Mouse (Mus musculus) Patski (cell line): ENCODE measurements around the gene Serpina3n. TPM values are rescaled to one million over a fixed set of nuclear protein-coding genes. Genes with fewer than 3 reads are reported as not detected.

Experiments
- ATAC-seq: fragments of 100-300 bp; one replicate; pipeline ENCODE4 v1.8.0; 2021
- CTCF ChIA-PET: fragments of 350-600 bp; sonication (Branson Sonifier 250); formaldehyde crosslinking; loops from one replicate; lab custom pipeline; 2022; ENCODE audit warnings: inconsistent platforms; lab: Charles Lee
- POLR2A ChIA-PET: fragments of 350-600 bp; sonication (Branson Sonifier 250); formaldehyde crosslinking; loops from one replicate; lab custom pipeline; 2022; ENCODE audit warnings: antibody characterized with exemption, inconsistent platforms; lab: Charles Lee
- DNase-seq: peaks from one replicate; pipeline ENCODE4 v3.0.0-alpha.2; 2011; ENCODE audit warnings: low read depth, low spot score
- H3K27me3 ChIP-seq: fragments of 371-371 bp; one replicate; pipeline ENCODE4 v1.5.1; 2021
- CTCF ChIP-seq: fragments of 100-300 bp; IDR thresholded peaks from one replicate; pipeline ENCODE4 v1.5.1; 2021
- in situ Hi-C: fragments of 300-500 bp; cut with MboI; formaldehyde crosslinking; loops from 3 replicates; pipeline ENCODE4 v1.11.1; 2018; ENCODE audit warnings: low pct_unique_long_range_greater_than_20kb, mixed read lengths
- polyA plus RNA-seq: library from polyadenylated mRNA; unstranded; gene quantifications from one replicate; pipeline ENCODE4 v1.2.3, GENCODE M21; 2021

Serpina3n gene
- polyA plus RNA-seq, 1 experiment from 2014 or later, result 8.9 TPM

DNA sequence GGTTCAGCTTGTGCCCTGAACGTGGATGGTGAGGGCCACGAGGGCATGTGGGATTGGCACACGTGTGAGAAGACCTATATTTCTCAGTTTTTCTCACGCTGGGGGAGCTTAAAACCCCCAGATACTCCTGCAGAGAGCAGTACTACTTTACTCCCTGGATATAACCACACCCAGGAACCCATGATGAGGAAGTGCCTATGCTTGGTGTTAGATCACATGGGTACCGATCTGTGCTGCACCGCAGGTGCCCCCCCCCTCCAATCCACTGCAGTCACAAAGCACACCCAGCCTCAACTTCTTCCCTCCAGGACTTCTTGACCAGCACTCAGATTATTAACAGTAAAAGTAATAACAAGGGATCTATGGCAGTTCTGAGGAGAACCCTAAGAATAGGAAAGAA, 6.0 kb downstream of the Serpina3n start:
- ChIA-PET CTCF (no interaction called here), POLR2A (no interaction called here)
- DNase-seq, result no peak
- H3K27me3 ChIP-seq, result no peaks in the 10 kb centered on the region
- in situ Hi-C loops, result loop anchor here (5.0 to 10.0 kb wide), 3 partner anchors 55 to 728 kb away; no protein-coding TSS in a partner anchor
- TF ChIP-seq CTCF, result no peak
- no peak for ATAC-seq

GRCm38 (mm10) chr12:104414576-104414975, 8.0 kb downstream of the Serpina3n start:
- DNase-seq (no peak), ATAC-seq (no peak)
- no peak for TF ChIP-seq CTCF
- ChIA-PET CTCF (no interaction called here), POLR2A (no interaction called here)
- H3K27me3 ChIP-seq, result no peaks in the 10 kb centered on the region
- in situ Hi-C loops, result loop anchor here (5.0 to 10.0 kb wide), 3 partner anchors 57 to 730 kb away; no protein-coding TSS in a partner anchor

DNA sequence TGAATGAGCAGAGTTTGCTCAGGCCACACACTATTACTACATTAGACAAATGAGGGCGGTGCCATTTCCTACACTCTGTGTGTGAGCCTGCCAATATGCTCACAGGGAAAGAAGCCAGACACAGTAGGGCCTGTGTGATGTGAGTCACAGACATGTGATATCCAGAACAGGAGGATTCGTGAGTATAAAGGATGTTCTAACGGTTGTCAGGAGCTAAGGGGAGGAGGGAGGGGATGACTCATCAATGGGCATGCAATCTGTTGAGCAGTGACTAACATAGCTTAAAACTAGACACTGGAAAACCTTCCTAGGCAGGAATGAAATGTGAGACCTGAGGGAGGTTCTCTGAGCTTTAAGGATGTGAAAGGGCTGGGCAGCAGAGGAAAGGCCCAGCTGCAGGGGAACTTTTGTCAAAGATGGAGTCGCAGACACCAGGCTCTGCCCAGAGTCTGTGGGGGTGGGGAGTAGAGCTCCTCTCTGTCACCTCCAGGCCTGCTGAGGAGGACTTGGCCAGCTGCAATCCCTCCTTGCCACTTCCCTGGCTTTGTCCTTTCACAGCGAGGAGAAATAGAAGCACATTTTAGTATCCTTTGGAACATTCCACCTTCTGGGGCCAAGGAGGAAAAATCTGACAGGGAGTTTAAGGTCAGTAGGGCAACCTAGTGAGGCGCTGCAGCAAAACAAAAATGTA, 9.2 kb downstream of the Serpina3n start:
- ChIA-PET POLR2A (no interaction called here), CTCF (no interaction called here)
- no peak for TF ChIP-seq CTCF
- in situ Hi-C loops, result loop anchor here (5.0 to 10.0 kb wide), 3 partner anchors 171 to 731 kb away; no protein-coding TSS in a partner anchor
- DNase-seq, result peak; percentile 77
- H3K27me3 ChIP-seq, result no peaks in the 10 kb centered on the region
- peak; percentile 91 for ATAC-seq

GRCm38 (mm10) chr12:104418340-104419135, 12.0 kb downstream of the Serpina3n start:
- CTCF ChIA-PET, result interaction anchor here (0.9 to 2.9 kb wide), 6 partner anchors 11 to 436 kb away, joined by 3 to 8 read pairs (median 4); partner anchors contain the start of gene Serpina11
- ATAC-seq (no peak), DNase-seq (no peak)
- peak; percentile 77 for TF ChIP-seq CTCF
- POLR2A ChIA-PET, result no interaction called here
- H3K27me3 ChIP-seq, result no peaks in the 10 kb centered on the region
- in situ Hi-C loops, result loop anchor here (5.0 to 10.0 kb wide), 3 partner anchors 174 to 734 kb away; no protein-coding TSS in a partner anchor

DNA sequence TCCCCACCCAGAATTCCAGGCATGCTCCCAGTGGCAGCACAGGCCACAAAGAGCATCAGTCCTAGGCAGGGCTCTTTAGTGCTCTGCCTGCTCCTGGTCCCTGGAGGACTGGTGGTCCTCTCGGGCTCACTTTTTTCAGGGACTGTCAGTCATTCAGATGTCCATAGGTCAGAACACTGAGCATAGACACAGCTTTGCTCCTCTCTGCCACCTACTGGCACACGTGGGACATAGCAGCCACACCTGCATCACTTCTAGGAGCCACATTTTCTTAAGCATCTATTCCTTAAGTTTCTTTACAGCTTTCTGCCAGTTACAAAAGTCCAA, 12.6 kb downstream of the Serpina3n start:
- CTCF ChIA-PET, result interaction anchor here (1.0 to 2.9 kb wide), 6 partner anchors 11 to 437 kb away, joined by 3 to 8 read pairs (median 4); partner anchors contain the start of gene Serpina11
- no peak for DNase-seq
- POLR2A ChIA-PET, result no interaction called here

DNA sequence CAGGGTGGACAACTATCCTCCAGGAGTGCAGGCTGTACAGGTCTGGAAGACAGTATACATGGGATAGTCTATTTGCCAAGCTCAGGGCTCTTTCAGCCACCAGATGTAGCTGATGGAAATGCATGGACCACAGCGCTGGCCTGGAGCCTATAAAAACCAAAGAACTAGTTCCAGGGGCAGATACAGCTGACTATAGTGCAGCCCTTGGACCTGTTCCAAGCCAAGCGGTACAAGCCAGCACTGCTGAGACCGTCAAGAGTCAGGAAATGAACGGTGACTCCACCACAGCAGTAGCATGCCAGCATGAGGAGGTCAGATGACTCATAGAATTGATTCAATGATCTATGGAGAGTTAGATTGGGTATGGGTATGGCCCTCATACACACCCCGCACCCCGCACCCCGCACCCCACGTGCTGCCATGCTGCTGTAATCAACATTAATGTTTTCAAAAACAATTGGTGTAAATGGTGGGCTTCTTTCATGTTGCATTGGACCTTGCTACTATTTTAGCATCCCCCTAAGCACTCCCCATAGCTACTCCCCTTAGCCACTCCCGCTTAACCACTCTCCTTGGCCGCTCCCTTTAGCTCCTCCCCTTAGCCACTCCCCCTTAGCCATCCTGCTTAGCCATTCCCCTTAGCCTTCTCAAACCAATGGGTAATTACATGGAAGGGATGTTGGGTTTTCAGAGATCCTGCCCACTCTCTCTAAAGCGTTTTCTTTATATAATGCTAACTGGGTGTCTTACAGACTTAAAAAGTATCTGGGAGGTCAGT, 16.3 kb downstream of the Serpina3n start:
- CTCF ChIA-PET, result interaction anchor here (1.8 kb wide), 1 partner anchor 276 kb away, joined by 4 read pairs; no protein-coding TSS in a partner anchor
- POLR2A ChIA-PET, result no interaction called here
- TF ChIP-seq CTCF, result no peak
- in situ Hi-C loops, result loop anchor here (5.0 kb wide), 1 partner anchor 426 kb away; no protein-coding TSS in a partner anchor
- ATAC-seq (peak; percentile 92), DNase-seq (peak; percentile 75)
- no peaks in the 10 kb centered on the region for H3K27me3 ChIP-seq

More for the DNA sequence above, 12.6 kb downstream of the Serpina3n start:
- TF ChIP-seq CTCF, result peak; percentile 70
- no peaks in the 10 kb centered on the region for H3K27me3 ChIP-seq
- no peak for ATAC-seq
- in situ Hi-C loops, result loop anchor here (5.0 to 10.0 kb wide), 3 partner anchors 174 to 734 kb away; no protein-coding TSS in a partner anchor

DNA sequence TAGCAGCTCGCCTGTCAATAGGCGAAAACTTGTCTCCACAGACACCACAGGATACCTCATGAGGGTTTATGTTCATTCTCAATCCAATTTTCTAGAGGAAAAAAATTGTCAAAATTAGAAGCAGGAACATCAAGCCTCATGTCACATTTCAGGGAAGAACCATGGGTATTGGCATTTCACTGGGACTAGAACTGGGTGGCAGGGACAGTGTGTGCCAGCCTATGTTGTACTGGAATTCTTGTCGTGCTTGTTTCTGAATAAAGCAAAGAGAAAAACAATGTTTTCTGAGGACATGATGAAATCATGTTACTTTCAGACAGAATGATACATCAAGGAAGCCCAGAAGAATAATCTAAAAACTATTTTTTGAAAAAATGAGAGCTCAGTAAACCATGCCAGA, 19.1 kb downstream of the Serpina3n start:
- ChIA-PET POLR2A (no interaction called here), CTCF (interaction anchor here (0.7 to 0.8 kb wide), 2 partner anchors 74 to 341 kb away, joined by 3 read pairs; no protein-coding TSS in a partner anchor)
- no peak for TF ChIP-seq CTCF
- in situ Hi-C loops, result loop anchor here (25.0 kb wide), 1 partner anchor 612 kb away; the partner anchor contains the start of gene Glrx5
- DNase-seq (no peak), ATAC-seq (no peak)
- H3K27me3 ChIP-seq, result no peaks in the 10 kb centered on the region

DNA sequence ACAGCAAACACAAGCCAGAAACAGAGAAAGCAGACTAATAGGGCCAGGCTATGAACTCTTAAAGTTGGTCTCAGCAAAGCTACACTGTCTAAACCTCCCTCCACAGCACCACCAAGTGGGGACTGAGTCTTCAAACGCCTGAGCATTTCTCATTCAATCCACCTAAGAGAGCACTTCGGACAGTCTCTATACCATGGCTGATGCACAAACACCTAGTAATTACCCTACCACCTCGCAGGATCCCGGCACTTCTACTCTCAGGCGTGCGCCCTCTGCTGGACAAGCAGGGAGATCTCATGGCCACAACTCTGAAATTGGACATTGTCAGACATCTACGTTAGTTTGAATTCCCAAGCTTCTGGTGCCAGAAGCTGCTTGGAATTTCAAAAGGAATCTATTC, 20.4 kb downstream of the Serpina3n start:
- TF ChIP-seq CTCF, result peak; percentile 86
- in situ Hi-C loops, result loop anchor here (25.0 kb wide), 1 partner anchor 610 kb away; the partner anchor contains the start of gene Glrx5
- no peaks in the 10 kb centered on the region for H3K27me3 ChIP-seq
- ATAC-seq (no peak), DNase-seq (no peak)
- CTCF ChIA-PET, result interaction anchor here (0.7 to 1.6 kb wide), 4 partner anchors 10 to 441 kb away, joined by 3 to 5 read pairs (median 4); no protein-coding TSS in a partner anchor
- POLR2A ChIA-PET, result no interaction called here

DNA sequence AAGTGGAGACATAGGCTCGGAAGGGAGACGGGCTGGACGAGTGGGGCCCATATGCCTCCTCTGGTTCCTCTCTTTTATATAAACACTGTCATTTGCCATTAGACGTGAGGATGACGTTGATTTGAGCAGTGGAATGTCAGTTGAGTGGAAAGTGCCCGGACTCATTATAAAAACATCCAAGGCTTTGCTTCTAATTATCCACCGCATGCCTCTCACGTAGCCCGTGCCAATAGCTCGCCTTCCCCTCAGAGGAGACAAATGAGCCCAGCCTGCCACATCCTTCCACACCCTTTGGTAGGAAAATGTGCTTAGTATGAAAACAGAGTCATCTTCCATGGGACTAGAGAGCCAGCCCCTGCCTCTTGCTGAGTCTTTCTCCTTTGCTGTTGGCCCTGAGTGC, 24.8 kb downstream of the Serpina3n start:
- POLR2A ChIA-PET, result no interaction called here
- in situ Hi-C loops, result loop anchor here (25.0 kb wide), 1 partner anchor 606 kb away; the partner anchor contains the start of gene Glrx5
- ATAC-seq, result no peak
- CTCF ChIA-PET, result interaction anchor here (2.2 kb wide), 1 partner anchor 9 kb away, joined by 6 read pairs; no protein-coding TSS in a partner anchor
- no peak for TF ChIP-seq CTCF
- no peak for DNase-seq
- no peaks in the 10 kb centered on the region for H3K27me3 ChIP-seq
